Mouse (Mus musculus): ENCODE measurements around the gene Cphx2. TPM values are rescaled to one million over a fixed set of nuclear protein-coding genes. Genes with fewer than 3 reads are reported as not detected.
"Not testable (repeated sequence)": the region's sequence is repeated elsewhere in the genome, so short reads cannot be mapped to it uniquely, and the experiment has no call there.

The Cphx2 gene
- total RNA-seq (2021): not detected in 2 replicates
- long read RNA-seq: 0 reads

- DNase-seq: not testable (repeated sequence)
Observed at GRCm38 (mm10) chr14:26081216-26081615, at the start of gene Cphx2. Gene Cphx2 (plus strand): TSS chr14:26081516.

DNA sequence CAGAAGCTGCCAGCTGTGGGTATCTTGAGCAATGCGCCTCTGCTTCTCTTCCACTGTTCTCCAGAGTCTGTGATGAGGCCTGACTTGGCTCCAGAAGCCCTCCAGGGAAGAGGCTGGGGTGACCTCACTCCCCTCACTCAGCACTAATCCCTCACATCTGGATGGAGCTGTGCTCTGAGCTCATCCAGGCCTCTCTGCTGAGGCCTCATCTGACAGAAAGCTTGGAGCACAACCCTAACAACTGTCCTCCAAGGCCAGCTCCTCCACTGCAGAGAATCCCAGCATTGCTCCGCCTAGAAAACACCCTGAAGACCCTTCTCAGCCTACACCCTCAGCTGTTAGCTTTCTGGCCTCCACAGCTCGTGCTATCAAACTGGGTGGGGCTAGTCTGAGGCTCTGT, 47.0 kb upstream of the Cphx2 start:
- DNase-seq: not testable (repeated sequence)

DNA sequence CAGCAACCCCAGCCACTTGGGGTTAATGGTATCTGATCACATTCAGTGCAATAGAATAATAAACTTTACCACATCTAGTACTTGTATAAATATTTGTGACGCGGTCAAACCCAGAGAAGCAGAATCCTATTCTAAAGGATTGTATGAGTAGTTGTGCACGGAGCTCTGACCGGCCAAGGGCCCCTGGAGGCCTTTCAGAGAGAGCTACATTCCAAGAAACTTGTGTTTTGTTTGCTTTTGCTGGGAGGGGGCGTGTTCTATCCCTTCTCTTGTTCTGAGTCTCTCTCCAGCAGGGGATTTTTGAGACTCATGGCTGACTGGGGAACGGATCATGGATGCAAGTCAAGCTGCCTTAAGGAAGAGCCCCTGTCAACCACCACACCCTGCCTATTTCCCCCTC, 45.9 kb upstream of the Cphx2 start:
- DNase-seq: not testable (repeated sequence)

DNA sequence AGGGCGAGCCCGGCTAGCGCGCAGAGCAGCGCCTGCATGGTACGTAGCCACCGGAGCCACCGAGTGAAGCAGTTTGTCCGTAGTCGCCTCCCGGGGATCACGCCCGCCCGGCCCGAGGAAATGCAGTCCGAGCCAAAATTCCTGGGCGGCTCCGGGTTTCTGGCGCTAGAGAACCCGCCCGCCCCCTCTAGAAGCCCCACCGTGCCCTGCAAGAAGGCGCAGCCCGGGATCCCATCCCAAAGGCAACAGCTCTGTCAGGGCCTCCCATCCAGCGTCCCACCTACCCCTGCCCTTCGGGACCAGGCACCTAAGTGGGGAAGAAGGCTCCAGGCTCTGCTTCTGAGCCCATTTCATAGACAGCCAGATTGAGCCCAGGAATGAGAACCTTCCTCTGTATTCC, 38.7 kb upstream of the Cphx2 start, which contains the start of gene Gm9780:
Gm9780 (minus strand) TSS at position 101 of the 400 bp plus-strand sequence.
- DNase-seq: not testable (repeated sequence)

DNA sequence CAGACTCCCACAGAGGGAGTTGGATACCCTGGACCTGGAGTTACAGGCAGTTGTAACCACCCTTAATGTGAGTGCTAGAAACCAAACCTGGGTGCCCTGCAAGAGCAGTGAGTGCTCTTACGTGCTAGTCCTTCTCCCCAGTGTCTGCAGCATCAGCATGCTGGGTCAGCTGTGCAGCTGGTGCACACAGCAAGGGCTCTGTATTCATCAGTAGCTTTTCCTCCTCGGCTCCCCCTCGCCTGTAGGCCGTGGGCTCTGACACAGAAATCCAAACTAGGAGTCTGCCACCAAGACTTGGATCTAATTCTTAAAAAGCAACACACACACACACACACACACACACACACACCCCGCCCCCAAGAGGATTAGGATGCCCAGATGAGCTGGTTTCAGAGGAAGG, 36.3 kb upstream of the Cphx2 start:
- DNase-seq: not testable (repeated sequence)

DNA sequence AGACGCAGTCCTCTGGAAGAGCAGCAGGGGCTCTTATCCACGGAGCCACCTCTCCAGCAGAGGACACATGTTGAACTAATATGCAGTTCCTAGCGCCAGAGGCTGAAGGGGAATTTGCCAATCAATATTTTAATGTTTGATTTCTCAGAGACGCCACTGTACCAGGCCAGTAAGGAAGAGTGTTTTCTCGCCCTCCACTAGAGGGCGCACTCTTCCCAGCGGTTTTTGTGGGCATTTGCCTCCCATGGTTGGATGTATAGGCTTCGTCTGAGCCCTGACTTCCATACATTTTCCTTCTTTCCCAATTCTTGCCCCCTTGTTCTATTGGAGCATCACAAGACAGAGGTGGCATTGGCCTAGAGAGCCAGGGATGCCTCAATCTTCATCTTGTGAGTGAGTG, 34.3 kb upstream of the Cphx2 start:
- DNase-seq: not testable (repeated sequence)

- not testable (repeated sequence) for DNase-seq
Observed at GRCm38 (mm10) chr14:26048767-26049166, 32.5 kb upstream of the Cphx2 start.

DNA sequence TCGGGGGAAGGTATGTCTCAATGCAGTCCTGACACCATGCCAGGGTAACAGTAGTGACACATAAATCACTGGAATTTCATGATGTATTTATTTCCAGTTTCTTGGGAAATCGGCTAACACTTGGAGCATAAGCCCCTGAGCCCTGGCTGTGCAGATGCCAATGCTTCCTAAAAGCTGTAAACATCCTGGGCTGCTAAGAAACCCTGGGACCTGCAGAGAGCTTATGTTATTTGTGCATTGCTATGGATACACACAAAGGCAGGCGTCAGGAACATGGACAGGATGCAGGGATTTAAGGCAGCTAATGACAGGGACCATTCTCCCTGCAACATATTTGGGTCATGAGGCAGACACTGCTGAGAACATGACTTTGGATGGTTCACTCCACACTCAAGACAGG, 23.1 kb upstream of the Cphx2 start:
- not testable (repeated sequence) for DNase-seq

GRCm38 (mm10) chr14:26059362-26059761, 22.0 kb upstream of the Cphx2 start:
- not testable (repeated sequence) for DNase-seq

DNA sequence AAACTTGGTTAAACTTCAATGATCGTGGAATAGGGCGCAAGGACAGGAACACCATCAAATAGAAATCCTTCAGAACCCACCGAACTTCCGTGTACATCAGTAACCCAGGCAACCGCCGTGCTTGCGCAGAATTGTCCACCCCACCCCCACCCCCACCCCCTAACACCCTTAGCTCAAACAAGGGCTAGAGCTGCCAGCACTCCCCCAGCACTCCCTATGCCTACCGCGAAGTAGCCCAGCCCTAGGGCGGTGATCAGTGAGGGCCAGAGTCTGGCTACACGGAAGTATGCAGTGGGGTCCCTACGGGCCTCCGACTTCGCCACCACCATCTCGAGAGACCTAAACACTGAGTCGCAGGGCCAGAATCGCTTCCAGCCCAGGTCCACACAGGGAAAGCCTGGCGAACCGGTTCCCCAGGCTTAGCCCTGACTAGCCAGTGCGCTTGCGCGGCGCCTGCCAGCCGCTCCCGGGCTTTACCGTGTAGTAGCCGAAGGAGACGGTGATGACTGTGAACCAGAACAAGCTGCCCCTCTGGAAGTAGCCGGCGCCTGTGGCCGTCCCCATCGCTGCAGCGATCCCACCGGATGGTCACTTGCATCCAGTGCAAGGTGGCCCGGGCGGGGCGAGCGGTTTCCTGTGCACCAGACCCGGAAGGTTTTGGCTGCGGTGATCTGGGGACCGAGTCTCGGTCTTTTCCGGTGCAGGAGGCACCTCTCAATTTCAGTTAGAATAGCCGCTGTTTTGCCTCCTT, 14.6 kb upstream of the Cphx2 start:
- DNase-seq: not testable (repeated sequence)

DNA sequence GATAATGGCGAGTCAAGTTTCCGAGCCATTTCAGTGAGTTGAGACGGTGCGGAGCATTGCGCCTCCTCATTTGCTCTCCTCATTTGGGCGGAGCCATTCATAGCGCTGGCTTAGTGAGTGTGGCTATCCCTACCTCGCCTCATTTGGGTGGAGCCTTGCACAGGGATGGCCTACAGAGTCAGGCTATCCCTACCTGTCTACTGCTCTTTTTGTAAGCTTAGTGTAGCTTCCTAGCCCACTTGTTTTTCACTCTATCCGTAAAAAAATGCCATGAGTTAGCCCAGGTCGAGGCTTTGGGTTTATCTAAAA, 14.0 kb upstream of the Cphx2 start, which contains the start of gene Tmem254c:
Tmem254c (minus strand) TSS at position 31 of the 309 bp plus-strand sequence.
- not testable (repeated sequence) for DNase-seq

DNA sequence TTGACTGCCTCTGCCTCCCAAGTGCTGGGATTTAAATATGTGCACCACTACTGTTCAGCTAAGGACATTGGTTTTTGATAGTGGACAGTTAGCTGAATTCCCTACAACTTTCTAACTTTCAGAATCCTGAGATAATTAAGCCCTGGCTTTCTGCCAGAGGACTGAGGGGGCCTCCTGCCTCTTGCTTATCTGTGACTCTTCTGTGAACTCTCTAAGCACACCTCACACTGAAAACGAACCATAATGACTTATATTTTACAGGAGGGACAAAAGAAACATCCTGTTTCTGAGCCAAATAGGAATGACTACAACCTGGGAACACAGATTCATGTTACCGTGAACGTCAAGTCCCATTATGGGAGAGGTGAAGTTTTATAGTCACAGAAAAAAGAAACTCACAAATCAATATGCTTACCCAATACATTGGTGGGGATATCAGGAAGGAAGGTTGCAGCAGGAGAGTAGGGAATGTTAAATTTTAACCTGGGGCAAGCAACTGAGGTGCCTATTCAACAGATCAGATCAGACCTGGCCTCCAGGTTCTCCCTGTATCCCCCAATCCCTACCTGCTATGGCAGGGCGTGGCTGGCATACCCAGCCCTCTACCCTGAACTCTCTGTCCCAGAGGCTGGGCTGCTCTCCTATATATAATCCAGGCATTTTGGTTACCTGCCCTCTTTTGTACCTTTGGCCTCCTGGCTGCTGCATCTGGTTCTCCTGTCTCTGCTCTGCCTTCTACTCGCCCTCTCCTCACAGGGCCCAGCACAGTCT, 4.5 kb upstream of the Cphx2 start:
- not testable (repeated sequence) for DNase-seq

DNA sequence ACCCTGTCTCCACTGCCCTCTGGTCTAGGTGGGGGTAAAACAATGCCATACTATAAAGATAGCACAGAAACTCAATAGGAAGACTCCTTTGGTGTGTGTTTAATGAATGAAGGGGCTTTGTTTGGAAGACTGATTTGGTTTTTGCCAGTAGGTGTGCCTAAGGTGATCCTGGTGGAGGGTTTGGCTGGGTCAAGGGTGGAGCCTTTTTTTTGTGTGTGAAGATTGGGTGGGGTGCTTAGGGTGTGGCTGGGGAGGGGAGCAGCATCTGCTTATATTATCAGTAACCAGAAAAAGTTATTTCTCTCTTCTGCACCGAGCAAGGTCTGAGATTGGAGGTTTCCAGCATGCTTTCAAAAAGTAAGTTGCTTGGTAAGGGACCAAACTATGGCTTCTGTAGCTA, 681 bp downstream of the Cphx2 start, which contains the start of gene Cphx3:
Cphx3 (plus strand) TSS at position 301 of the 400 bp plus-strand sequence.
- not testable (repeated sequence) for DNase-seq

DNA sequence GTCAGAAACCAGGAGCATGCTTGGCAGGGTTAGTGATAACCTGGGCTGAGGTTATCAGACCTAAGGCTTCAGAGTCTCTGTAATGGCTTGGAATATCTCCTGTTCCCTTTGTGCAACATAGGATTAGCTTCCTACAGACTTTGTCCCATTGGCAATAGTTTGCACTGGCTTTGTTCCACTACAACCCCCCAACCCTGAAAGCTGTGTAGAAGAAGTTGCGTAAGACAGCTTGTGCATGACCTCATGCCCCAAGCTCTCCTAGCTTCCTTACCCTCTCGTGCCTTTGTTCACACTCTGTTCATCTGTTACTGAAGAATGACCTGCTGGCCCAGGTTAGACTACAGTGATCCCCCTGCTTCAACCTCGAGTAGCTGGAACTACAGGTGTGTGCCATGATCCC, 16.3 kb downstream of the Cphx2 start:
- DNase-seq: not testable (repeated sequence)

GRCm38 (mm10) chr14:26118150-26118549, 36.8 kb downstream of the Cphx2 start, which contains the start of gene Duxbl2:
Gene Duxbl2 (plus strand): TSS chr14:26118349.
- DNase-seq: not testable (repeated sequence)

DNA sequence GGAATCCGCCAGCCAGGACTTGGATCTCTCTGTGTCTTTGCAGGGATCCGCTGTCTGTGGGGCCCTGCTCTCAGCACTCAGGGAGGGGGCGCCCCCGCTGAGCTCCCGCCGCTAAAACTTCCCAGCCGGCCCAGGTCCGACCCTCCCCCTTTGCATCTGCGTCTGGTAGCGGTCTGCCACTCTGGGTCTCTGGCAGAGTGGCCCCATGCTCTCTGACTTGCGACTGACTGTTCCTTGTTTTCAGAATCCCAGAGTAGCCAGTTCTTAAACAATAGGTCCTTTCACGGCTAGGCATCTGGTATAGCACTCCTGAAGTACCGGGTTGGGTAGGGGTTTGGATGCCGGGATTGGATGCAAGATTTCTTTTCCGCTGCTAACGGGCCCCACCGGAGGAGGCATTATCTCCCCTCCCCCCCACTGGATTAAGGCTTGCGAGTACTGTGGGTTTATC, 37.3 kb downstream of the Cphx2 start:
- DNase-seq: not testable (repeated sequence)

- DNase-seq: not testable (repeated sequence)
Observed at GRCm38 (mm10) chr14:26119095-26119494, 37.8 kb downstream of the Cphx2 start.

Other genes starting within 250 kb of the Cphx2 start
- 70.1 and 72.0 TPM in 2 replicates for gene Anxa11, start 239.4 kb upstream of the Cphx2 start, total RNA-seq (2021)
- gene Plac9a, start 178.4 kb upstream of the Cphx2 start, total RNA-seq (2021): 1.3 and 2.8 TPM in 2 replicates
- gene Tmem254a, start 153.8 kb upstream of the Cphx2 start, total RNA-seq (2021): 1.7 and 3.2 TPM in 2 replicates
- gene Cphx1, start 143.2 kb upstream of the Cphx2 start, total RNA-seq (2021): not detected in 2 replicates
- 0.15 and 0.81 TPM in 2 replicates for gene Duxbl1, start 102.9 kb upstream of the Cphx2 start, total RNA-seq (2021)
- 6.6 and 6.7 TPM in 2 replicates for gene Gm9780, start 38.8 kb upstream of the Cphx2 start, total RNA-seq (2021)
- gene Tmem254c, start 14.2 kb upstream of the Cphx2 start, total RNA-seq (2021): 3.7 and 21.0 TPM in 2 replicates
- gene Cphx3, start 781 bp downstream of the Cphx2 start, total RNA-seq (2021): not detected in 2 replicates
- gene Duxbl2, start 36.8 kb downstream of the Cphx2 start, total RNA-seq (2021): not detected in 2 replicates
- 21.1 and 31.2 TPM in 2 replicates for gene Plac9b, start 101.0 kb downstream of the Cphx2 start, total RNA-seq (2021)
- 11.4 and 22.6 TPM in 2 replicates for gene Tmem254b, start 125.5 kb downstream of the Cphx2 start, total RNA-seq (2021)
- 1.1 TPM in 1 of 2 replicates, not detected in the other for gene Duxbl3, start 176.4 kb downstream of the Cphx2 start, total RNA-seq (2021)